Mouse (Mus musculus) limb, embryonic 12.5 days (tissue): Measurements from ENCODE around the gene Arhgef15. TPM values are rescaled to one million over a fixed set of nuclear protein-coding genes. Genes with fewer than 3 reads are reported as not detected.
"Not testable (repeated sequence)": the region's sequence is repeated elsewhere in the genome, so short reads cannot be mapped to it uniquely, and the experiment has no call there.

Source experiments
- ATAC-seq: fragments of 200-750 bp; cut with Nextera tagmentation; 2 replicates; pipeline ENCODE4 v1.8.0; 2017; ENCODE audit warnings: low read depth, moderate TSS enrichment; ENCODE audit not compliant: insufficient number of reproducible peaks, insufficient read depth, low FRiP score, low TSS enrichment
- H3K27ac ChIP-seq: fragments of 300-500 bp; sonication (generic); 2 replicates; pipeline ENCODE4 v1.5.1; 2016; ENCODE audit warnings: mild to moderate bottlenecking, moderate library complexity
- H3K27me3 ChIP-seq: fragments of 300-500 bp; sonication (generic); 2 replicates; pipeline ENCODE4 v1.6.1; 2016; ENCODE audit warnings: mild to moderate bottlenecking, moderate library complexity
- H3K36me3 ChIP-seq: fragments of 300-500 bp; sonication (generic); 2 replicates; pipeline ENCODE4 v1.6.1; 2016; ENCODE audit warnings: mild to moderate bottlenecking, moderate library complexity
- H3K4me1 ChIP-seq: fragments of 300-500 bp; sonication (generic); replicated peaks from 2 replicates; pipeline ENCODE4 v1.6.1; 2016
- H3K4me2 ChIP-seq: fragments of 300-500 bp; sonication (generic); 2 replicates; pipeline ENCODE4 v1.6.1; 2016; ENCODE audit warnings: mild to moderate bottlenecking, moderate library complexity
- H3K4me3 ChIP-seq: fragments of 300-500 bp; sonication (generic); replicated peaks from 2 replicates; pipeline ENCODE4 v1.5.1; 2016; ENCODE audit warnings: mild to moderate bottlenecking
- H3K9ac ChIP-seq: fragments of 300-500 bp; sonication (generic); replicated peaks from 2 replicates; pipeline ENCODE4 v1.6.1; 2016; ENCODE audit warnings: mild to moderate bottlenecking, moderate library complexity
- H3K9me3 ChIP-seq: fragments of 300-500 bp; sonication (generic); 2 replicates; pipeline ENCODE4 v1.6.1; 2016; ENCODE audit warnings: mild to moderate bottlenecking, moderate library complexity
- WGBS: fragments of 180-500 bp; shearing (Covaris S2); methylation state at CpG from one replicate; pipeline ENCODE4 v1.1.7; 2016; 5-methylcytosine and 5-hydroxymethylcytosine counted together
- polyA plus RNA-seq: library from polyadenylated mRNA; unstranded; fragments of >200 nt; fragmentation: Nextera tagmentation; extraction: Ambion mirVana; gene quantifications from 2 replicates; pipeline ENCODE4 v1.2.1, GENCODE M21; 2016

The Arhgef15 gene
- polyA plus RNA-seq, 1 experiment from 2014 or later, result 6.1 TPM

DNA sequence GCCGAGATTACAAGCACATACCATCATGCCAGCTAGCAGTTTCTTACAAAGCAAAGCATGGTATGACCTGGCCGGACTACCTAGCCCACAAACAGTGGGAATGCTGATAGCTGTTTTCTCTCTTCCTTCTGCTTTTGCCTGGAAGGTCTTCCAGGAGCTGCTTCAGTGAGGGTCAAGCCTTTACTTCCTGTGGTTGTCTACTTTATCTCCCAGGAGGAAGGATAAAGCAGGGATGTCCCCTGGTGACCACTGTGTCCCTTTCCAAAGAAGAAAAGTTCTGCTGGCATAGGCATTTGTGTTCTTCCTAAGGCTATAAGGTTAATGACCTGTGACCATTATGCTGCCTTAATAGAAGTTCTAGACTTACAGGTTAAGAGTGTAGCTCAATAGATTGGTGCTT is 6.1 kb upstream of the Arhgef15 start:
- H3K27ac ChIP-seq, result no peak overlapping the region
- 82% methylated on average over 2 of the region's 2 CpGs for WGBS
- no peaks in the 10 kb centered on the region for H3K27me3 ChIP-seq

GRCm38 (mm10) chr11:68962159-68962558 is 4.9 kb upstream of the Arhgef15 start:
- WGBS, result 18% methylated on average over 11 of the region's 11 CpGs
- not testable (repeated sequence) for H3K9me3 ChIP-seq, H3K36me3 ChIP-seq, ATAC-seq, H3K4me1 ChIP-seq, H3K27ac ChIP-seq, H3K4me3 ChIP-seq, H3K9ac ChIP-seq, H3K27me3 ChIP-seq
- 0 out of 2 replicates have a peak overlapping the region, but pooled peaks have one; percentile 6 for H3K4me2 ChIP-seq

More for the DNA sequence above, 6.1 kb upstream of the Arhgef15 start:
- Histone ChIP-seq H3K9me3 (no peaks in the 10 kb centered on the region), H3K4me2 (no peak overlapping the region), H3K4me1 (peaks cover 10% of the 10 kb centered on the region), H3K9ac (no peak overlapping the region), H3K36me3 (no peaks in the 10 kb centered on the region), H3K4me3 (no peak overlapping the region)
- ATAC-seq, result no peak

- no peak for ATAC-seq
- peaks cover 6% of the 10 kb centered on the region; the same call in 1 of the 2 replicates for H3K27me3 ChIP-seq
- H3K4me2 ChIP-seq, result no peak overlapping the region
- no peak overlapping the region for H3K4me3 ChIP-seq
- H3K4me1 ChIP-seq, result peaks cover 8% of the 10 kb centered on the region
- no peaks in the 10 kb centered on the region for H3K9me3 ChIP-seq
- H3K36me3 ChIP-seq, result no peaks in the 10 kb centered on the region
- no peak overlapping the region for H3K9ac ChIP-seq
- no peak overlapping the region for H3K27ac ChIP-seq
- WGBS, result 78% methylated on average over 3 of the region's 3 CpGs
Observed at GRCm38 (mm10) chr11:68961596-68961995, 4.3 kb upstream of the Arhgef15 start.

DNA sequence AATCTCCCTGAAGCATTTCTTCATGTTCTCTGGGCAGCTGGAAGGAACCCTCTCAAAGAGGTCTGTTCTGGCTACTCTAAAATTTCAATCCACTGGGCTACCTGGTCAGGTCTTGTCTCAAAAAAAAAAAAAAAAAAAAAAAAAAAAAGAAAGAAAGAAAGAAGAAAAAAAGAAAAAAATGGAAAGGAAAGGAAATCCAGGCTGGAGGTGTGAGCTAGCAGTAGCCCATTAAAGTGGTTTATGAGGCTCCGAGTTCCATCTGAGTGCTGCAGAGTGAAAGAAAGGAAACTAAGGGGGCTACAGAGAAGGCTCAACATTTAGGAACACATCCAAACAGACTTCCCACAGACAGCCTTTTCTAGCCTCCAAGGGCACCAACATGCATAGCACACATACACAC is 691 bp upstream of the Arhgef15 start:
- Histone ChIP-seq H3K4me3 (no peak overlapping the region), H3K4me1 (peaks cover 22% of the 10 kb centered on the region), H3K27me3 (peaks cover 42% of the 10 kb centered on the region), H3K4me2 (no peak overlapping the region), H3K36me3 (no peaks in the 10 kb centered on the region), H3K9me3 (no peaks in the 10 kb centered on the region), H3K27ac (no peak overlapping the region), H3K9ac (no peak overlapping the region)
- 41% methylated on average over 1 of the region's 1 CpGs for WGBS
- no peak for ATAC-seq

DNA sequence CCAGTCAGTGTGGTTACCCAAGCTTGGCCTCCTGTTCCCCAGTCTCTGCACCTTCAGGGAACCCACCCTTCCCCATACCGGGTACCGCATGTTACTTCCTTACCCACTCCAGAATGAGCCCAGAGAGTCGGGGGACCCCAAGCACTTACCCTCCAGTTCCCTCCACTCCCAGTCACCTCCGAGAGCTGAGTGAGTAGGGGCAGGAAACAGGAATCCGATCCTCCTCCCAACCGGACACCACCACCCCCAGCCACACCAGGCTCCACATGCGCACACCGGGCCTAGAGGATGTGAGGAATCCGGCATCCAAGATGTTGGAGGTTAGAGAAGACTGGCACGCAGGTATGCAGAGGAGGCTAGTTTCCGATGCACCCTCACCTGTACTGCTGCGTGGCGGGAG is 583 bp downstream of the Arhgef15 start:
- Histone ChIP-seq H3K9me3 (no peaks in the 10 kb centered on the region), H3K36me3 (no peaks in the 10 kb centered on the region), H3K4me3 (0 out of 2 replicates have a peak overlapping the region, but pooled peaks have one; percentile 15), H3K4me1 (peaks cover 22% of the 10 kb centered on the region), H3K27me3 (peaks cover 53% of the 10 kb centered on the region), H3K9ac (peak overlapping the region; percentile 37; the same call in 1 of the 2 replicates), H3K27ac (no peak overlapping the region), H3K4me2 (peak overlapping the region; percentile 27)
- 29% methylated on average over 13 of the region's 13 CpGs for WGBS
- no peak for ATAC-seq

GRCm38 (mm10) chr11:68956107-68956506 is 1.2 kb downstream of the Arhgef15 start:
- WGBS, result 60% methylated on average over 3 of the region's 3 CpGs
- H3K27me3 ChIP-seq, result peaks cover 59% of the 10 kb centered on the region
- H3K36me3 ChIP-seq, result no peaks in the 10 kb centered on the region
- 0 out of 2 replicates have a peak overlapping the region, but pooled peaks have one; percentile 15 for H3K4me3 ChIP-seq
- peak overlapping the region; percentile 27; the same call in 1 of the 2 replicates for H3K4me2 ChIP-seq
- no peak overlapping the region for H3K27ac ChIP-seq
- no peak for ATAC-seq
- no peaks in the 10 kb centered on the region for H3K9me3 ChIP-seq
- H3K4me1 ChIP-seq, result peaks cover 22% of the 10 kb centered on the region
- no peak overlapping the region for H3K9ac ChIP-seq

DNA sequence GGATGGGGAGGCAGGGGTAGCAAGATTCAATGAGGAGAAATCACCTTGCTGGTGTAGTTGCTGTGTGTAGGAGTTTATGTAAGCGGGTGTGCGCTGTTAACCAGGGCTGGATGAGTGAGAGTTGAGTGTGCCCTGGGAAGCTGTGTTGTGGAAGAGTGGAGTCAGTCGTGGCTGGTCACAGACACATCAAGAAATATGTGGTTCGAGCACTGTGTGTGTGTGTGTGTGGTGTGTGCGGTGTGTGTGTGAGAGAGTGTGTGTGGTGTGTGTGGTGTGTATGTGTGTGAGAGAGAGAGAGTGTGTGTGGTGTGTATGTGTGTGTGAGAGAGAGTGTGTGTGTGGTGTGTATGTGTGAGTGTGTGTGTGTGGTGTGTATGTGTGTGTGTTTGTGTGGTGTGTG is 1.8 kb downstream of the Arhgef15 start:
- H3K9ac ChIP-seq, result 0 out of 2 replicates have a peak overlapping the region, but pooled peaks have one; percentile 58
- H3K27me3 ChIP-seq, result peaks cover 63% of the 10 kb centered on the region
- 72% methylated on average over 5 of the region's 5 CpGs for WGBS
- peak overlapping the region; percentile 65 for H3K4me2 ChIP-seq
- no peaks in the 10 kb centered on the region for H3K9me3 ChIP-seq
- no peak for ATAC-seq
- no peak overlapping the region for H3K27ac ChIP-seq
- H3K36me3 ChIP-seq, result no peaks in the 10 kb centered on the region
- peak overlapping the region; percentile 38; the same call in 1 of the 2 replicates for H3K4me3 ChIP-seq
- peaks cover 22% of the 10 kb centered on the region for H3K4me1 ChIP-seq

DNA sequence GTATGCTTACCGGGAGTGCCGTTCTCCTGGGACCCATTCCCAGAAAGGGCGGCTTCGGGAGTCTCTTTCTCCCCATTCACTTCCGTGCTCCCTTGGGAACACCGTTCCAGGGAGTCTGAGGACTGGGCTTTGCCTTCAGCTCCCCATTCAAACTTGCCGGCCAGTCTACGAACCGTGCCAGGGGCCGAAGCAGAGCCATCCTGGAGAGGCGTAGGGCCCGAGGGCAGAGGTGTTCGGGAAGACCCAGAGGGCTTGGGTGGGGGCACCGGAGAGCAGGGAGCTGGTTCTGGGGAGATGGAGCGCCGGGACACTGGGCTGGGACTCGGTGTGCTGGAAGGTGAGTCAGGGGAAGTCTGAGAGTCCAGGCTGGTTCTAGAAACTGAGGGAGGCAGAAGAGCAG is 2.9 kb downstream of the Arhgef15 start:
- Histone ChIP-seq H3K9me3 (no peaks in the 10 kb centered on the region), H3K9ac (peak overlapping the region; percentile 58), H3K4me3 (peak overlapping the region; percentile 38), H3K4me2 (peak overlapping the region; percentile 65), H3K27ac (no peak overlapping the region), H3K36me3 (no peaks in the 10 kb centered on the region), H3K27me3 (peaks cover 68% of the 10 kb centered on the region), H3K4me1 (peaks cover 22% of the 10 kb centered on the region)
- WGBS, result 1% methylated on average over 17 of the region's 17 CpGs
- no peak for ATAC-seq

DNA sequence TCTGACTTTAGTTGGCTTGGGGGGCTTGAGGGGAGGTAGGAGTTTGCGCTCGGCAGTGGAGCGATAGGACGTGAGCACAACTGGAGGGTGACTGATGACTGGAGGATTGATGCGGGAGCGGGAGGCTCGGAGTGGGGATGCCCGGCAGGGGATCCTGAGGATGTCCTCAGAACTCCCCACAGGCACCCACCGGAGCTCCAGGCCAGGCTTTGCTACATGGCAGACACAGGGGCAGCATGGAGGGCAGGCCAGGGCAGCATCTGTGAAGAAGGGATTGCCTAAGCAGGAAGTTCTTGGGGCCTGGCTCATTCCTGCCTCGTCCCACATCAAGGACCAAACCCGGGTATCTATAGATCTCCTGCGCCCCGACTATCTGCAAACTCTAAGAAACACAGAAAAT is 3.4 kb downstream of the Arhgef15 start:
- WGBS, result 9% methylated on average over 13 of the region's 13 CpGs

DNA sequence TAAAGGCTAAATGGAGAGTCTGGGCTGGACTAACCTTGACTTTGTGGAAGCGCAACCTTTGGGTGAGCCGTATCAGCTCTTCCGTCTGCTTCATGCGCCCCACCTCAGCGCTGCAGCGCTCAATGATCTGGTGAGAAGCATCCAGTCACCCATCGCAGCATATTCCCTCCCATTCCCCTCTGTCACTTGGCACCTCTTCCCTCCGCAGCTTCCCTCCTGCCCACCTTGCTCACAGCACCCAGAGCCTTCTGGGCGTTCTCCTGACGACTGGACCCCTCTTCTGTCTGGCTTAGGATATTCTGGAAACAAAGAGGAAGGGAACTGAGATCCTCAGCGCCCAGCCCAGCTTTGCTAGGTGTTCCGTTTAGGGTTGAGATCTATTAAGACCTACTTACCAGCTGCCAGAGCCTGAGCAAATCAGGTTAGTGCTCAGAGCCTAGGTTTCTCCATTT is 9.7 kb downstream of the Arhgef15 start:
- H3K4me2 ChIP-seq, result peak overlapping the region; percentile 43
- H3K27ac ChIP-seq, result no peak overlapping the region
- H3K27me3 ChIP-seq, result peaks cover 55% of the 10 kb centered on the region
- no peak overlapping the region; the same call in 1 of the 2 replicates for H3K9ac ChIP-seq
- H3K4me1 ChIP-seq, result 0 out of 2 replicates have a peak, but pooled peaks cover 6% of the 10 kb centered on the region
- no peak for ATAC-seq
- no peaks in the 10 kb centered on the region for H3K9me3 ChIP-seq
- 8% methylated on average over 12 of the region's 12 CpGs for WGBS
- peak overlapping the region; percentile 19 for H3K4me3 ChIP-seq
- H3K36me3 ChIP-seq, result no peaks in the 10 kb centered on the region

More for the DNA sequence above, 3.4 kb downstream of the Arhgef15 start:
- Histone ChIP-seq H3K9ac (0 out of 2 replicates have a peak overlapping the region, but pooled peaks have one; percentile 23), H3K4me1 (peaks cover 22% of the 10 kb centered on the region), H3K36me3 (no peaks in the 10 kb centered on the region), H3K4me3 (peak overlapping the region; percentile 38), H3K9me3 (no peaks in the 10 kb centered on the region), H3K27me3 (peaks cover 71% of the 10 kb centered on the region), H3K4me2 (peak overlapping the region; percentile 65), H3K27ac (no peak overlapping the region)
- ATAC-seq, result no peak

GRCm38 (mm10) chr11:68946806-68947440 is 10.4 kb downstream of the Arhgef15 start:
- 0 out of 2 replicates have a peak, but pooled peaks cover 6% of the 10 kb centered on the region for H3K4me1 ChIP-seq
- H3K9ac ChIP-seq, result 0 out of 2 replicates have a peak overlapping the region, but pooled peaks have one; percentile 18
- peak overlapping the region; percentile 43 for H3K4me2 ChIP-seq
- no peaks in the 10 kb centered on the region for H3K36me3 ChIP-seq
- no peak for ATAC-seq
- peaks cover 49% of the 10 kb centered on the region for H3K27me3 ChIP-seq
- H3K4me3 ChIP-seq, result peak overlapping the region; percentile 19
- 10% methylated on average over 16 of the region's 16 CpGs for WGBS
- no peak overlapping the region for H3K27ac ChIP-seq
- H3K9me3 ChIP-seq, result no peaks in the 10 kb centered on the region
